ENCODE assay signal across 15 mouse cellular contexts in the genomic region with DNA sequence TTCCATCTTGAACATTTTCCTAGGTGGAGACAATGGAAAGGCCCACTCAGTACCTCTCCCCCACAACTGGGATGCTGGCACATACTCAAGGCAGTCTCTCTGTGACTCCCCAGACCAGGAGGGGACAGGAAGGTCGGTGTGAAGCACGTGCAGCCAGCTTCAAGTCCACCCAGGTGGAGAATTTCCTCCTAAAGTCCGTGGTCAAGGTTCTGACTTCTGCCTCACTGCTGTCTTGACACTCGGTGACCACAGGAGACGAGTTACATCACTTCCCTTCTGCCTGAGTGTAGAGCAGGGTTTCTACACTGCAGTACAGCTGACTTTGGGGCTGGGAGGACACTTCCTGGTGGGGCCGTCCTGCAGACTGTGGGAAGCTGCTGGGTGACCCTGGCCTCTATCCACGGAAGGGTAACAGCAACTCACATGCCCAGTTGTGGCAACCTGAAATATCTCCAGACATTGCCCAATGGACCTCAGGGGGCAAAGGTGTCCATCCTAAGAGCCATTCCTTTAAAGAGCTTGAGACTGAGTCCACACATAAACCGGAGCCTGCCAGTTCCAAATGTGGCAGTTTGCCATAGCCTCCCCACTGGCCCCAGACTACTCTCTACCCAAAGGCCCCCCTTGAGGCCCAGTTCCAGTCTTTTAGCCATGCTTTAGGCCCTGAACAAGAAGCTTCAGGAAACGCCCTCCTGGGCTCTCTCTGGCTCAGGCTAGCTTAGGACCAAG. TPM values are rescaled to one million over a fixed set of nuclear protein-coding genes. Genes with fewer than 3 reads are reported as not detected.
DNase-seq lines count a peak whose midpoint lies in the region; ATAC-seq and TF ChIP-seq lines count a peak whose summit lies in the region.
"Had no signal": no experiment of that assay in that cellular context is flagged by ENCODE, and none has a peak within 500 bp of the region (broad histone marks: within the 10 kb centered on the region; RNA-seq: fewer than 3 reads in every experiment).

No protein-coding gene starts in this region.

- H3K9me3 ChIP-seq in kidney, embryonic 16.5 days (ENCODE audit: low read length), result peaks cover 4% of the 10 kb centered on the region; the same call in 1 of the 2 replicates
- H3K9me3 ChIP-seq in heart, embryonic 11.5 days (replicated peaks; ENCODE audit: control insufficient read depth, low read length), result no peaks in the 10 kb centered on the region
- no peaks in the 10 kb centered on the region for H3K9me3 ChIP-seq in forebrain, embryonic 16.5 days (ENCODE audit: control insufficient read depth, low read length)

- TF ChIP-seq POLR2A in myocyte (IDR thresholded peaks at IDR 0.05; ENCODE audit: insufficient read length, low read depth), result no peak

- no peak for ATAC-seq in kidney, embryonic 16.5 days (ENCODE audit: low FRiP score, low TSS enrichment)
- no peak for ATAC-seq in heart, embryonic 11.5 days (replicated peaks; ENCODE audit: insufficient number of reproducible peaks, low FRiP score, low TSS enrichment)
- ATAC-seq in forebrain, embryonic 16.5 days, result no peak
- ATAC-seq: hindbrain, embryonic 16.5 days had no signal

- H3K27ac ChIP-seq in kidney, embryonic 16.5 days (ENCODE audit: low read length), result no peak overlapping the region
- H3K27ac ChIP-seq in heart, embryonic 11.5 days (ENCODE audit: low read depth, low read length), result no peak overlapping the region
- no peak overlapping the region for H3K27ac ChIP-seq in forebrain, embryonic 16.5 days (ENCODE audit: low read length)
- H3K27ac ChIP-seq: midbrain, embryonic 10.5 days; neural tube, embryonic 13.5 days had no signal

- no peak overlapping the region for H3K4me3 ChIP-seq in kidney, embryonic 16.5 days (ENCODE audit: low read length)
- no peak overlapping the region for H3K4me3 ChIP-seq in myocyte
- no peak overlapping the region for H3K4me3 ChIP-seq in heart, embryonic 11.5 days (ENCODE audit: low read depth, low read length)
- H3K4me3 ChIP-seq in forebrain, embryonic 16.5 days (replicated peaks; ENCODE audit: low read length), result no peak overlapping the region
- H3K4me3 ChIP-seq: erythroblast, embryonic 14.5 days; heart, embryonic 12.5 days; midbrain, embryonic 10.5 days; neural tube, embryonic 13.5 days had no signal

- H3K36me3 ChIP-seq in kidney, embryonic 16.5 days (ENCODE audit: insufficient read depth, low read length), result no peaks in the 10 kb centered on the region
- H3K36me3 ChIP-seq in myocyte (ENCODE audit: control insufficient read depth, insufficient read depth), result no peaks in the 10 kb centered on the region
- H3K36me3 ChIP-seq in heart, embryonic 11.5 days (ENCODE audit: control insufficient read depth, insufficient read depth, low read length), result no peaks in the 10 kb centered on the region
- H3K36me3 ChIP-seq in forebrain, embryonic 16.5 days (ENCODE audit: control insufficient read depth, insufficient read depth), result no peaks in the 10 kb centered on the region
- H3K36me3 ChIP-seq: heart, embryonic 12.5 days; midbrain, embryonic 10.5 days; neural tube, embryonic 13.5 days had no signal

- no peak overlapping the region for H3K9ac ChIP-seq in kidney, embryonic 16.5 days (replicated peaks; ENCODE audit: low read length)
- H3K9ac ChIP-seq in heart, embryonic 11.5 days (ENCODE audit: low read depth, low read length), result no peak overlapping the region
- H3K9ac ChIP-seq in forebrain, embryonic 16.5 days (replicated peaks; ENCODE audit: low read depth, low read length), result no peak overlapping the region
- H3K9ac ChIP-seq: heart, embryonic 12.5 days; neural tube, embryonic 13.5 days had no signal

- DNase-seq in kidney, adult 18-20 months, result peak; percentile 18
- peak; percentile 31 for DNase-seq in MN1 (ENCODE audit: low spot score)
- peak; percentile 42 for DNase-seq in kidney, postnatal 14 days
- no peak for DNase-seq in spleen, adult 18-20 months
- DNase-seq: layer of hippocampus, adult 9-11 months; right cerebral cortex, postnatal 14 days had no signal

- no peak overlapping the region for H3K4me2 ChIP-seq in kidney, embryonic 16.5 days (replicated peaks; ENCODE audit: low read depth, low read length)
- peak overlapping the region; percentile 37 for H3K4me2 ChIP-seq in myocyte (ENCODE audit: low read depth)
- no peak overlapping the region for H3K4me2 ChIP-seq in heart, embryonic 11.5 days
- H3K4me2 ChIP-seq in forebrain, embryonic 16.5 days (ENCODE audit: low read length), result no peak overlapping the region
- H3K4me2 ChIP-seq: heart, embryonic 12.5 days; neural tube, embryonic 13.5 days had no signal

- H3ac ChIP-seq in myocyte (ENCODE audit: control insufficient read depth, insufficient read length), result no peak overlapping the region

- H3K27me3 ChIP-seq in kidney, embryonic 16.5 days (ENCODE audit: insufficient read depth, low read length), result no peaks in the 10 kb centered on the region
- H3K27me3 ChIP-seq in myocyte (ENCODE audit: control insufficient read depth, insufficient read depth, insufficient read length), result peaks cover 10% of the 10 kb centered on the region
- H3K27me3 ChIP-seq in heart, embryonic 11.5 days (ENCODE audit: control insufficient read depth, insufficient read depth, low read length), result 0 out of 2 replicates have a peak, but pooled peaks cover 3% of the 10 kb centered on the region
- H3K27me3 ChIP-seq in forebrain, embryonic 16.5 days (replicated peaks; ENCODE audit: control insufficient read depth, insufficient read depth, low read length), result no peaks in the 10 kb centered on the region
- H3K27me3 ChIP-seq: neural tube, embryonic 13.5 days had no signal

- WGBS in kidney, embryonic 16.5 days, result 54% methylated on average over 9 of the region's 9 CpGs
- 53% methylated on average over 9 of the region's 9 CpGs for WGBS in heart, embryonic 11.5 days (ENCODE audit: insufficient replicate concordance)
- WGBS in forebrain, embryonic 16.5 days, result 71% methylated on average over 9 of the region's 9 CpGs

- no peaks in the 10 kb centered on the region for H3K79me2 ChIP-seq in myocyte (ENCODE audit: control insufficient read depth, insufficient read depth)

- no peaks in the 10 kb centered on the region for H3K4me1 ChIP-seq in kidney, embryonic 16.5 days (ENCODE audit: insufficient read depth, low read length)
- H3K4me1 ChIP-seq in heart, embryonic 11.5 days (ENCODE audit: control insufficient read depth, insufficient read depth, low read length), result no peaks in the 10 kb centered on the region
- H3K4me1 ChIP-seq in forebrain, embryonic 16.5 days (replicated peaks; ENCODE audit: control insufficient read depth, insufficient read depth, low read length), result 0 out of 2 replicates have a peak, but pooled peaks cover 1% of the 10 kb centered on the region
- H3K4me1 ChIP-seq: neural tube, embryonic 13.5 days had no signal

TF ChIP-seq in myocyte, 11 proteins besides CTCF, POLR2A, EP300 and RAD21:
- no peak for TF ChIP-seq CEBPB (IDR thresholded peaks at IDR 0.05; ENCODE audit: insufficient read depth, poor library complexity, severe bottlenecking)
- TF ChIP-seq MYOG (IDR thresholded peaks at IDR 0.05; ENCODE audit: control insufficient read depth in 1 of 3, insufficient read depth in 1 of 3, insufficient read length in 2 of 3, low read depth in 2 of 3), result no peak

RNA-seq across cellular contexts. Expression of a gene that starts 10.1 kb away (rescaled TPM):
- 140 and 145 TPM in 2 replicates for polyA plus RNA-seq in kidney, embryonic 16.5 days (2015; fragmentation: Nextera tagmentation; extraction: Ambion mirVana)
- 42.1 TPM for polyA plus RNA-seq in myocyte (2012; fragmentation: generic; extraction: Trizol)
- polyA plus RNA-seq in heart, embryonic 11.5 days (2014; fragmentation: Nextera tagmentation; extraction: Ambion mirVana), result 137 and 139 TPM in 2 replicates
- 139 and 145 TPM in 2 replicates for polyA plus RNA-seq in forebrain, embryonic 16.5 days (2015; fragmentation: Nextera tagmentation; extraction: Ambion mirVana)

Comparison
In these comparisons a context has a peak if more than half of its experiments do, and no peak if none do; other contexts are left out.
1. DNase-seq: peak in kidney, adult 18-20 months (single experiment), MN1 (single experiment) and kidney, postnatal 14 days (single experiment); none in spleen, adult 18-20 months (0 of 2).